Mouse (Mus musculus) embryonic facial prominence, embryonic 11.5 days (tissue): ENCODE measurements around the gene Olfr725. TPM values are rescaled to one million over a fixed set of nuclear protein-coding genes. Genes with fewer than 3 reads are reported as not detected.

Source experiments
- polyA plus RNA-seq: library from polyadenylated mRNA; unstranded; fragments of >200 nt; fragmentation: Nextera tagmentation; extraction: Ambion mirVana; gene quantifications from 2 replicates; pipeline ENCODE4 v1.2.1, GENCODE M21; 2014

Olfr725 gene
- polyA plus RNA-seq, 1 experiment from 2014 or later: not detected

Other genes starting within 250 kb of the Olfr725 start
- not detected in 2 replicates for gene Olfr722, start 138.4 kb downstream of the Olfr725 start, polyA plus RNA-seq
- not detected in 2 replicates for gene Olfr723, start 108.6 kb downstream of the Olfr725 start, polyA plus RNA-seq
- not detected in 2 replicates for gene Olfr724, start 77.1 kb downstream of the Olfr725 start, polyA plus RNA-seq
- not detected in 2 replicates for gene Olfr726, start 50.6 kb upstream of the Olfr725 start, polyA plus RNA-seq
- not detected in 2 replicates for gene Olfr727, start 82.8 kb upstream of the Olfr725 start, polyA plus RNA-seq
- not detected in 2 replicates for gene Olfr728, start 102.3 kb upstream of the Olfr725 start, polyA plus RNA-seq
- not detected in 2 replicates for gene Olfr729, start 112.5 kb upstream of the Olfr725 start, polyA plus RNA-seq
- not detected in 2 replicates for gene Olfr730, start 147.8 kb upstream of the Olfr725 start, polyA plus RNA-seq
- gene Olfr731, start 201.5 kb upstream of the Olfr725 start, polyA plus RNA-seq: not detected in 2 replicates
- not detected in 2 replicates for gene Olfr732, start 243.8 kb upstream of the Olfr725 start, polyA plus RNA-seq